Mouse (Mus musculus): ENCODE measurements at regions not wholly inside any gene's neighbourhood (a gene's known extent, or its start where the extent isn't known, plus 50 kb on each side); places are given as distances from the start of the nearest gene placed in this dataset.
"Not testable (repeated sequence)": the region's sequence is repeated elsewhere in the genome, so short reads cannot be mapped to it uniquely, and the experiment has no call there.

DNA sequence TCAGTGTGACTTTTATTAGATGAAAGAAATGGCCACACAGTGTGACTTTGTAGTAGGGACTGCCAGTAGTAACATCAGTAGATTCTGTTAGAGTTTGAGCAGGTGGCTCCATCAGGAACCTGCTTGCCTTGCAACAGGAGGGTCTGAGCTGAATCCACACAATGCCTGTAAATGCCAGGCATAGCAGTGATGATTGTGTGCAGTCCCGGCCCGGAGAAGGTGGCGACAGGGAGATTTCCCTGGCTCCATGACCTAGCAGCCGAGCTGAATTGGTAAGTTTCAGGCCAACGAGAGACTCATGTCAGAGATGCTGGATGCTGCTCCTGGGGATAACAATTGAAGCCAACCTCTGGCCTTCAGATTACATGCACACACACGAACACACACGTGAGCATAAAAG is 102.8 kb upstream of the Tbl1xr1 start:
- no peak for DNase-seq

DNA sequence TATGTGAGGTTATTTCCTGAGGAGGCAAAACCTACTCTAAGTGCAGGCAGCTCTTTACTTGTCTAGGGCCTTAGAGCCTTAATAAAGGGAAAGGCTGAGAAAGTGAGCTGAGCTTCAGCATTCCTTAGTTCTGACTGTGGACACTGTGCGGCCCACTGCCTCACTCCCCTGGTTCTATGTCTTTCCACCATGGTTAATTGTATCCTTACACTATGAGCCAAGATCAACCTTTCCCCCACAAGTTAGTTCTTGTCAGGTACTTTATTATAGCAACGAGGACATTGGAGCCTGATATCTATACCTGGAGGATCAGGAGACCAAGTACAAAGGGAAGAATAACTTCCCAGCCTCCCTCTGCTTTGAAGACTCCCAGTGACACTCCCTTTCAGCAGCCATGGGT is 101.7 kb upstream of the Tbl1xr1 start:
- no peak for DNase-seq

DNA sequence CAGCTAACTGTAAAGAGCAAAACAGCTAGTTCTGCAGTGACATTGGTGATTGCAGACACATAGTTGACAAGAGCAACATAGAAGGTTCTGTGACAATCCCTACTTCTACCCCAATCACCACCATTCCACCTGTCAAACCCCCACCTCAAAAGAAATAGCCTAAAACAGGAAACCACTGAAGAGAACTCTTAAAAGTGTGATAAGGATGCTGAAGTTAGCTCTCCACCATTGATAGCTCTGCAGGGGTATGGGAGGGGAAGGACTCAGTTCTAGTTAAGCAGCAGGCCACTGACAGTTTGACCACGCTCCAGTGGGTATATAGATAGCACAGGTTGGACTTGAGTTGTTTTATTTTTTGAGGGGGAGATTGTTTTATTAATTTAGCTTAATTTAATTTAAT is 98.7 kb upstream of the Tbl1xr1 start:
- no peak for DNase-seq

DNA sequence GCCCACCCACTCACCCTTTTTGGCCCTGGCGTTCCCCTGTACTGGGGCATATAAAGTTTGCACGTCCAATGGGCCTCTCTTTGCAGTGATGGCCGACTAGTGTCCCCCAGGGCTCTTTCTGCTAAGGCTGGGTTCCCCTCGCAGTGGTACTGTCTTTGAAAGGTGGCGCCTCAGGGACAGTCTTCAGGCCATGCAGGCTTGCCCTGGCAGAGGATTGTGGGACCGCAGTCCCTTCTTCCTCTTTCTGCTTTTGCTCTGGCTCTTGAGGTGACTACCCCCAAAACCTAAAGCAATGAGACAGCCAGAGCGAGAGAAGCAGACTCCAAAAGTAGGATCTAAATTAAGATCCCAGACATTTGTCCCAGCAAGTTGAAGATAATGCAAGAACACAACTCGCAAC is 93.5 kb upstream of the Tbl1xr1 start:
- DNase-seq, result no peak

DNA sequence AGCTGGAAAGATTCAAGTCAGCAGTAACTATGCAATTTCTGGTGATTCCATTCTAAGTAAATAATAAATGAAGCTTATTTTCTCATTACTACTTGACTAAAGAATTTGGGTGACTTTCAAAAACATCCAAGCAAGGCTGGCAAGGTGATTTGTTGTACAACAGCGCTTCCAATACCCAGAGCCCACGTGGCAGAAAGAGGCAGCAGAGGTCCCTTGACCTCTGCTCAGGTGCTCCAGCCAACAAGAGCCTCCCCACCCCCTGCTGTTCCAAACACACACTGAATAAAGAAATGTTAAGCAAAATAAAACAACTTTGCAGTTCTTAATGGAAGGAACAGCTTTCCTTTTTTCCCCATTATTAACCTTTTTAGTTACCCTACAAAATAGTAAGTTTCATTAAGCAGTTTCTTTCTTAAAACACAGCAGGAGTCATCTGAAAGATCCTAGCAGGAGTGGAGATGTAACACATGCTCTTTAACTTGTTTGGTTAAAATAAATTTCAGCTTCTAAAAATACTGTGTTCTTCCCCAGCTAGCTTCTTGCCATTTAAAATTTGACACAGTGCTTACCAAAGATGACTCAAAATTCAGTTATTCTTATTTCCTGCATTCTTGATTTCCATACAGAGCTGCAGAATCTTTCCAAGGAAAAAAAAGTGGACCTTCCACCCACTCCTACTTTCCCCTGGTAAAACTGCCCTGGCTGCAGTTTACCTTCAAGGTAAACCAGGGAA is 92.3 kb upstream of the Tbl1xr1 start:
- peak; percentile 71 for DNase-seq

DNA sequence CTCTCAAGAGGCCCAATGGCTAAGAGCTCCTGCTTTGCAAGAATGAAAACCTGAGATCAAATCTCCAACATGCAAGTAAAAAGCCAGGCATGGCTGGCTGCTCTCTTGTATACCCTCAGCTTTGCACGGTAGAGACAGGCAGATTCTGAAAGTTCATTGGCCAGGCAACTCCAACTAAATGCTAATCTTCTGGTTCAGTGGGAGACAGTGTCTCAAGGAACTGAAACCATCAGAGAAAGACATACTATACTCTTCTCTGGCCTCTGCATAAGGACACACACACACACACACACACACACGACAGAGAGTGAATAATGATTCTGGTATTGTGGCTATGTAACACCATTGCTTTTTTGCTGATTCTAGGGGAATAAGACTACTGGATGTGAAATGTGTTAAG is 91.6 kb upstream of the Tbl1xr1 start:
- no peak for DNase-seq

DNA sequence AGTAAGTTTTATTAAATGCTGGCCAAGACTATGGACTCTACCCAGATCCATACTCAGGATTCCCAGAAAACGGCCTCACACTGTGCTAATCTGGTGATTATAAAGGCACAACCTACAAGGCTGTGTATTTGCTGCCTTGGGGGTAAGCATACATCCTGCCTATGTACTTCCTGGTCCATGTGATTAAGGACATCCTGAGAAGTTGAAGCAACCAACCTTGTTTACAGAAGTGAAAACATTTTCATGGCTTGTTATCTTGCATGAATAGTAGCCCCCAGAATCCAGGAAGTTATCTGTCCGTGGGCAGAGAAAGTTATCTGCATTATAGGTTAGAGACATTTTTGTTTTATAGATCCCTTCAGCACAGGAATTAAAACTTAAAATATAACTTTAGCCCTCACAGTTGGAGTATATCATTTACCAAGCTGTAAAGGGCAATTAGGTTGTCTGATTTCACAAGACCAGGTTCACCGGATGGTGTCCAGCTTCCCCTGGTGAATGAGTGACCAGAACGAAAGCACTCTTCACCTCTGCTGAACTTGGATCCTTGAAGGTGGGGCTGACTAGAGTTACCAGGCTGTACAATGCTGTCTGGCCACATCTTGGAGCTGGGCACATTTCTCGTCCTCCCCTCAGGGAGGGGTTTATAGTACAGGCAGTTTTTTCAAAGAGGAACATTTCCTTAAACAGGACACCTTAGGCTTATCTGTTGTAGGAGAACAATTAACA is 90.1 kb upstream of the Tbl1xr1 start:
- peak; percentile 84 for DNase-seq

DNA sequence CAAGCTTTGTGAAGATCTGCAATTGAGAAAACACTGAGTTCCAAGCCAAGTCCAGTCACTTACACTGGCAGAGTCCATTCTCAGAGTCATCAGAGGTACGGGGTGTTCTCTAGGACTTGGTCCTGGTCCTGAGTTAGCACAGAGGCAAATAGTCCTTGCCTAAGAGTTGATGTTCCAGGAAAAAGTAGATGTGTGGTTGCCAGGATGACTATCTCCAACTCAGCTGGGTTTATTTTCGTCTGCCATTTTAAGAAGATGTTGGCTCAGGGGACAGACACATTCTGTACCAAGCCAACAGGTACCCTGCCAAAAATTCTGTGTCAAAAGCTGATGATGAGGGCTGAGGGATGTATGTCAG is 89.6 kb upstream of the Tbl1xr1 start:
- no peak for DNase-seq

DNA sequence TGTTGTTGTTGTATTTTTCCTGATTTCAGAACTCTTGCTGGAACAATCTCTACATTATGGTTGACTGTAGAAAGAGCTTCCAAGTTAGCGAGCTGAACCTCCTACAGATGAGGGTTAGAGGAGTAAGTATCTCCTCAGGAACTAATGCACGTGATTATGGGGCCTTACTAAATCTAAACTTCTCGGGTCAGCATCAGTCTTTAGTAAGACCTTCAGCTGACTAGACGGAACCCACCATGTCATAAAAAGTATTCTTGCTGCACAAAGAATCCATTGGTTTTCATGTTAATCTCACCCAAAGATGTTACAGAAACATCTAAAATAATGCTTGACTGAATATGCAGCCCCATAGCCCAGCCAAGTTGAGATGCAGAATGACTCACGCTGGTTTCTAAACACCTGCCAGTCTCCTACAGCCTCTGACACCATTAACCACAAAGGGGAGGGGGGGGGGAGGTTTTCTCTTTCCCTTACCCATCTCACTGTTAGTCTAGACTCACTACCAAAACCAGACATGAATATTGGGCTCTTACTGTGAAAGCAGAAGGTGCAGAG is 88.9 kb upstream of the Tbl1xr1 start:
- no peak for DNase-seq

DNA sequence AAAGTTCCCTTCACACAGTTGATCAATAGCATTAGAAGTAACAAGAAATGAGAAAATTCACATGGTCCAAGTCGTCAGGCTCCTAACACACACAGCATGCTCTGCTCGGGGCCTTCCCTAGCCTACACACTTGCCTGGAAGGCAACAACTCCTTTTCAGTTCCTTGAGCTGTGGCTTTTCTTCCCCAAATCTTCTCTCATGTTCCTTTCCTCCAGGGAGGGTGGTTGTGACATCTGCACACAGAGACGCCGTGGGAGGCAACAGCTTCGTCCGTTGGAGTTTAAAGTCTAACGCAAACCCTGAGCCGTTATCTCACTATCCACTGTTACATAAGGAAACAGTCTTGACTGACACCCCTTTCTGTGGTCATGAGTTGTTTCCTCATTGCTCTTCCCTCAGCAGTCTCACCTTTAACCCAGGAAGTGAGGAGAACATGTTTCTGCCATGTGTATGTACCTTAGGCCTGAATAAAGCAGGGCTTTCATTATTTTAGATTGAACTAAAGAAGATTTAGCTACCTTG is 88.4 kb upstream of the Tbl1xr1 start:
- no peak for DNase-seq

DNA sequence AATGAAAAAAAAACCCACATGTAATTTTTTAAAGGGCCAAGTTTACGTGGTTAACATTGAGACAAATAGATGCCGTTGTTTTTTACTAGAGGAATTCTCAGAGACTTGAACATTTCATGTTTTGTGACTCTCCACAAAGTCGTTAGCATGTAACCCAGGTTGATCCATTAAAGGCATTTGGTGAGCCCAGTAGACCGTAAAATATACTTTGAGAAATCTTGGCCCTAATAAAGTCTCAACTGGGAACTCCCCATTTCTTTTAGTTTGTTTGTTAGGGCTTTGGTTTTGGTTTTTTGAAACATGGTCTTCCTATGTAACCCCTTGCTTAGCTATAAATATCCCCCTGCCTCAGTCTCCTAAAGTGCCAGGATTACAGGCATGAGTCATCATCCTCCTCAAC is 85.9 kb upstream of the Tbl1xr1 start:
- no peak for DNase-seq

DNA sequence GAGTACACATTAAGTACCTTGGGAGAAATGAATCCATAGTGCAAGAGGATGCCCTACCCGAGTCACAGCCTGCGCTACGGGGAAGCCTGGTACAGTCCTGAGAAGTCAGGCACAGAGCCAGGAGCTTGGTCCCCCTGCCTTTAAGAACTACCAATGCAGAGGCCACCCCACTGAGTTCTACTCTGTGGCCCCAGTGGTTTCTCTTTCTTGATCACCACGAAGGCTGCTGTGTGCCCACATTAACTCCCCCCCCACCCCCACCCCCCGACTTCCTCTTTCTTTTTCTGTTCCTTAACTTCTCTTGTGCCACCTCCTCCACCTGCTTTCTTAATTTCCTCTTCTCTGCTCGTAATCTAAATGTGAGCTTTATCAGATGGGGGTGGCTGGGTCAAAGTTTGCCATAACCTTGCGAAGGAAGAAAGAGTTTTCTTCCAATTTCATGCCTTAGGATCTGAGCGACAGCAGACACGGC is 84.7 kb upstream of the Tbl1xr1 start:
- no peak for DNase-seq

DNA sequence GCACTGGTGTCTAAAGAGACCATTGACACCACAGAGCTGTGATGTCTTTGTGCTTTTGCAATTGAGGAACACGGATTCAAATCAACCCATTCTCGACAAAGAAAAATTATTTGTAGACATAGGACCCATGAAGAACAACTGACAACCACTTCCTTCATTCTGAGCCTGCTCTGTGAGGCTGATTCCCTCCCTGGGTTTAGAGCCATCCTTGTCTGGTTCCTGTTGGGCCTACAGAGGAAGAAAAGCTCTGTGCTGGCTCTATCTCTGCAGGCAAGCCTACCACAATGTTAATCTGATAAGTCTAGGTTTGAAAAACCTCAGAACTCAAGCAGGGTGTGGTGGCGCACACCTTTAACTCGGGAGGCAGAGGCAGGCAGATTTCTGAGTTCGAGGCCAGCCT is 84.2 kb upstream of the Tbl1xr1 start:
- DNase-seq, result no peak

DNA sequence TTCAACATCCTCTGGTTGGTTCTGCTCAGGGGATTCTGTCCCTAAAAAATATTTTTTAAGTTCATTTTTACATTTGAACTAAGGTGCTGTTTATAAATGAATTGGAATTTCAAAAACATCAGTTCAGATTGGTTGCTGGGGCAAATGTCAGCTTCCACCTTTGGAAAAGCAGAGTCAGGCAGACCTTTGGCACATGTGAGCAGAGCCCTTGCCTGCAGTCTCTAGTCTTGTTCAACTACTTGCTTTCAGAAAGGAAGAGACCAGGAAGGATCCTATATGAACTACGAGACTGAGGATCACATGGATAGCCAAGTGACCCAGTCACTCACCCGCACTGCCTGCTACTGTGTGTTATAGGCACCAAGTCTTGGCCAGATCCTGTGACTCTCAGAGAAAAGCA is 82.5 kb upstream of the Tbl1xr1 start:
- DNase-seq, result no peak

DNA sequence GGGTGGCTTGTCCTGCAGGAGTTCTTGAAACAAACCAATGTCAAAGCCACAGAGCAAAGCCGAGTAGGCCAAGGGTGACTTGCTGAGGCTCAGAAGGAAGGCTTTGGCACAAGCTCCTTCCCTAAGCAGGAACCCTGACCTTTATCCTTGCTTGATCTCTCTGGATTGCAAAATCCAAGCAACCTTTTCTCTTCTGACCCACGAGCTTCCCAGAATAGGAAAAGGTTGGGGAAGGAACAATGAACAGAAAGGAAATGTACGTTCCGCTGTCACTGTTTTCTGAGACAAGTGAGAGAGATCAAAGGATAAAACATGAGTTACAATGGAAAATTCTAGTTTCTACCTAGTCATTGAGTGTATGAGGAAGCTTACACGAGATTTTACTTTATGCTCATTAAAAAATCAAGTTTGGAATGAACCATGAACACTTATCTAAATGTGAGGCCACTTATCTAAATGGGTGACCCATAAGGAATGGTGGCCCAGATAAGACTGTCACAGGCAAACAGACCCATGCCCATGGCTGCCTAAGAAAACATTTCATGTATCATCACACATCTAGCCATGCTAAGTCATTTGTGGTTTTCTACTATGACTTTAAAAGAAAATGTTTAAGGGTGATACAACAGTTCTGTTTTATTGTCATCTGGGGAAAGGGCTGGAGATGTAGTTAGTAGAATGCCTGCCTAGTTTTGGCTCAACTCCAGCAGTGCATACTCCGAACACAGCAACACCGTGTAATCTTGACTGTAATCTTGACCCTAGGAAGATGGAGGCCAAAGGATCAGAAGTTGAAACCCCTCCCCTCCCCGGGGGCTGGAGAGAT is 80.7 kb upstream of the Tbl1xr1 start:
- DNase-seq, result peak; percentile 82

DNA sequence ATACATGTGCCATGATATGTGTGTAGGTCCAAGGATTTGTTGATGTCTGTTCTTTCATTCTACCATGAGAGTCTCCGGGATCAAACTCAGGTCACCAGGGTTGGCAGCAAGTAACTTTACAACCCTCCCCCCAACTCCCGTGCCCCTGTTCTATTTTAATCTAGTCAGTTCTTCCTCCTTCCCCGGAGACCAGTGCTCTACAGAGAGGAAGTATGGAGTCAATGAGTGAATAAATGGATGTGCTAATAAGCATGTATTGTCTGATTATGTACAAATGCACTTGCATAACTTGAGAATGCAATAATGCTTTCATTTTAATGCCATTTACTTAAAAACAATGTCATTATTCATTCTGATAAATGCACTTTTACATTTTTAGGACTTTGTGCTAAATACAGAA is 79.1 kb upstream of the Tbl1xr1 start:
- no peak for DNase-seq

DNA sequence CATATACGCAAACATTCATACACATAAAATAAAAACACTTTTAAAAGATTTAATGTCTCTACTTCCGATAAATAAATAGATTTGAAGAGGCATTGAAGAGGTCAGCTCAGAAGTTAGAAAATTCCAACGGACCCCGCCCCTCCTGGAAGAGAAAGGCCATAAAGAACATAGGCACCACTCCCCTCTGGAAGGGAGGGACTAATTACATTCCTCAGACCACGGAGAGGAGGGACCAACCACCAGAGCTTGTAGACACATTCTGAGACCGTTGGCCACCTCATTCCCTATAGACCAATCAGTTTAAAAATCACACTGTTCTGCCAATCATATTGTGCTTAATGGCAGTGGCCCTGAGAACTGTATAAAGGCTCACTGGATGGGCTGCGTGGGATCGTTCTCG is 71.0 kb upstream of the Tbl1xr1 start:
- DNase-seq, result no peak

DNA sequence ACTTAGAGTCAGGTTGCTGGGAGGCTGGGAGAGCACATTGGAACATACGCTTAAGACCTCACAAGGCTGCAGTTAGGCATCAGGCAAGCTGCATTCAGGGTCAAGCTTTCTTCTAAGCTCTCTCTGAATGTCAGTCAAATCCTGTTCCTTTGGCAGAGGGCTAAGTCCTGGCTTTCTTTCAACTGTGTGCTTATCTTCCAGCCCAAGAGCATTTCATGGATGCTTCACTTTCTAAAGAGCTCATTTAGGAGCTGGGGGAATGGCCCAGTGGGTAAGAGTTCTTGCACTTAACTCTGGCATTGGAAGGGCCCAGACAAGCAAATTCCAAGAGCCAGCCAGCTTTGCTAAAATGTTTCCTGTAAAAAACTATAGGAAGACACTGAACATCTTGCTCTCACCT is 70.3 kb upstream of the Tbl1xr1 start:
- no peak for DNase-seq

DNA sequence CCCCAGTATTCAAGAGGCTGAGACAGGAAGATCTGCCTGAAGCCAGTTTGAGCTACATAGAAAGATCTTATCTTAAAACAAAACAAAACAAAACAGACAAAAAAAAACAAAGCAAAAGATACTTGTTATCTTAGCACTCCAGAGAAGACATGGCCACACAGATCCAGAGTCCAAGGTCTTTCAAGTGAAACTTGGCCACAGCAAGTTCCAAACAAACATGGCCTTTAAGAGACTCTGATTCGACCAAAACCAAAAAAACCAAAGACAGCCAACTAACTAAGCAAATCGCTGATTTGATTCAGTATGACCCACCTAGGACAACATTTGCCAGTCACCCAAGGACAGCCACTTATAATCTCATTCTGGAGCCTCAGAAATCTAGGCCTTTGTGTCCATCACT is 69.8 kb upstream of the Tbl1xr1 start:
- no peak for DNase-seq

DNA sequence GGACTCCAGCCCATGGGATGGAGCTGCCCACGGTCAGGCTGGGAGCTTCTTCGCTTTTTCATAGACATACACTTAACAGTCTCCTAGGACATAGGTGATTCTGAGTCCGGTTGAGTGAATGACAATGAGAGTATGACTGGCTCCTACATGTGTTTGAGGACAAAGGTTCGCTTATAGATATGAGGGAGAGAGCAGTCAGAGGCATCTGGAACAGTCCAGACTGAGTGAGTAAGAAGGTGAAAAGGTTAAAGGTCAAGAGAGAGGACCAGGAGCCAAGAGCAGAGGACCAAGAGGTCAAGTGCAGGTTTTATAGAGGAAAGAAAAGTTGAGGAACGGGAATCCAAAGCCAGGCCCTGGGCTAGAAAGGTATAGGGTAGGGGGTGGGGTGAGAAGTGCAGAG is 68.7 kb upstream of the Tbl1xr1 start:
- DNase-seq, result no peak

DNA sequence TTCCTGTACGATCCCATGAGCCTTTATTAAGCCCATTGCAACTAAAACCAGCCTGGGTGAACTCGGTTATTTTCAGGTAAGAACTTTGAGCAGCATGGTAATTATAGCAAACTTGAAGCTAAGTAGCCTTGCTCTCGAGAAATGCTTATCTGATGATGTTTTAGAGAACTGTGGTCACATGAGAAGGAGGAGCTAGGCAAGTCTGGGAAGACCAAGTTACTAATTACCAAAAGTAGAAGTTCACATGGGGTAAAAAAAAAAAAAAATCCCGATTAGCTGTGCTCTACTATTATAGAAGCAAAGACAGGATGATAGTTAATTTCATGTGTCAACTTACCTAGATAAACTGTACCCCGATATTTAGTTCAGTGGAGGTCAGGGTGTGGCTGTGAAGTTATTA is 68.0 kb upstream of the Tbl1xr1 start:
- no peak for DNase-seq

DNA sequence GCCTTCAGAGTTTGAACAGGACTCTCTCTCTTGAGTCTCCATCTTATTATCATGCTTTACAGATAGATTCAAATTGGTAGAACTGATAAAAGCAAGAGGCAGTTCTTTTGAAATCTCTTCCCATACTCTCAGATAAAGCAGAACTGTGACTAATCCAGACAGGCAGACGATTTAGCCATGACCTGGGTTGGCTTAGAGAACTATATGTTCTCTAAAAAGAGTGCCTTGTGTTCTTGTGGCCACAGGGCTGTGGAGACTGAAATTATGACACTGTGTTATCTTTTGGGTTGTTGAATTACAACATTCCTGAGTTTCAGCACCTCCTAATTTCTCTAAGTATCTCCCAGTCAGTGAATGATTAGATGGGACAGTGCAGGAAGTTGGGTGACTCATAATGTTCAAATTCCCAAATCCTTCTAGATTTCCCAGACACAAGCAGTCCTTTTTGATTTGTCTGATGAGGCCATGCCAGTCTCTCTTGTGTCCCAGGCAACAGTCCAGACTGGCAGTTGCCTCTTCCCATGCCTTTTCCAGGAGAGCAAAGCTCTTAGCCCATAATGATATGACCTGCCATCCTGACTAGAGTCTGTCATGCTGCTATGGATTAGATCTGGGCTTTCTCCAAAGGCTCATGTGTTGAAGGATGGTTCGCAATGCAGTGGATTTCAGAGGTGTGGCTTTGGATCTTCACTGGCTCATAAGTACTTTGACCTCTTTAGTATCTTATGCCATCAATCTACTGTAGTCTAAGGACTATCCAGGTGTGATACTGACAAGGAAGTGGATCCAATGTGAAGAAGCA is 66.4 kb upstream of the Tbl1xr1 start:
- DNase-seq, result no peak

DNA sequence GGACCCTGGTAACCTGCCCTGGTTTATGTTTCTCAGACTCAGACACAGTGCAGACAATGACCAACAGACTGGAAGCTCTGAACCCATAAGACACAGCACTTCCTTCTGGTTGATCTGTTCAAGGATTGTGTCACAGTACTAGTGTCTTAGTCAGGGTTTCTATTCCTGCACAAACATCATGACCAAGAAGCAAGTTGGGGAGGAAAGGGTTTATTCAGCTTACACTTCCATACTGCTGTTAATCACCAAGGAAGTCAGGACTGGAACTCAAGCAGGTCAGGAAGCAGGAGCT is 65.8 kb upstream of the Tbl1xr1 start:
- not testable (repeated sequence) for DNase-seq
